Mouse (Mus musculus): Measurements from ENCODE around the gene Ush1g. TPM values are rescaled to one million over a fixed set of nuclear protein-coding genes. Genes with fewer than 3 reads are reported as not detected.
A peak's percentile ranks its signal among the peaks of the same experiment; 100 is the strongest.

Ush1g gene
- polyA plus RNA-seq (2015; fragmentation: Nextera tagmentation; extraction: Ambion mirVana), result 0.04 TPM in 1 of 2 replicates, not detected in the other

DNA sequence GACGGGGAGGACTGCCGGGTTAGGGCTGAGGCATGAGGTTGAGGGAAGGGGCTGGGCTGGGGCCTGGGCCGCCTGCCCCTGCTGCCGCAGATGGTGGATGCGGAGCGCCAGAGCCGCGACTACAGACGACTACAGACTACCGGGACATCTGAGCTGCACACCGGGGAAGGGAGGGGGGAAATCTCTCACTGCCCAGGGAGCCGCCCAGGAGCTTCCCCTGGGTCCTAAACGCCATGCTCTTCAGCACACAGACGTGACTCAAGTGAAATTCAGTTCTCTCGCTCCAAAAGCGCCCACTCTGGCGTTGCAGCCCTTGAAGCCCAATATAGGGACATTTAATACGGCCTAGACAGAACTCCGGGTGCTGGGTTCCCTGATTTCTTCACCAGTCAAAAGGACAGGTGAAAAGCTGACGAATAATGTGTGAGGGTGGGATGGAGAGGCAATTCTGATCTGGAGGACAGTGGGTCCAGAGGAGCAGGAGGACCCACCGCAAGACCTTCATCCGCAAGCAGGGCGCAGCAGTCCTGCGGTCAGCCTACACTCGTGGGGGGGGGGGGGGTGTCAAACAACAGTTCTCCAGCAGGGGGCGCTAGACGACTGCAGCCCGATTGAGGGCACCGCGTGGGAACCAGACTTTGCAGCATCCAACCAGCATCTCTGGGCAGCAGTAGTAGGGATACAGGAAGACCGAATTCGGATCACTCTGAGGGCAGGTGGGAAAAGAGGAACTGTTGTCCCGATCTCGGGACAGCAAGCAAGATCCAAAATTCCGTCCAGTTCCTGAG lies at the start of gene Ush1g:
Ush1g (minus strand) TSS at position 136 of the 788 bp plus-strand sequence.
- Histone ChIP-seq H3K4me2 (0 out of 2 replicates have a peak within 1 kb of the TSS, but pooled peaks have one; percentile 10), H3K27me3 (peaks cover 94% of the 10 kb centered on the region), H3K4me3 (no peak within 1 kb of the TSS), H3K9ac (no peak within 1 kb of the TSS), H3K36me3 (no peaks in the 10 kb centered on the region), H3K9me3 (no peaks in the 10 kb centered on the region), H3K27ac (no peak within 1 kb of the TSS), H3K4me1 (peaks cover 13% of the 10 kb centered on the region)
- no peak for ATAC-seq (ENCODE audit: insufficient number of reproducible peaks, low FRiP score, low TSS enrichment, low read depth)
- 6% methylated on average over 35 of the region's 35 CpGs for WGBS

DNA sequence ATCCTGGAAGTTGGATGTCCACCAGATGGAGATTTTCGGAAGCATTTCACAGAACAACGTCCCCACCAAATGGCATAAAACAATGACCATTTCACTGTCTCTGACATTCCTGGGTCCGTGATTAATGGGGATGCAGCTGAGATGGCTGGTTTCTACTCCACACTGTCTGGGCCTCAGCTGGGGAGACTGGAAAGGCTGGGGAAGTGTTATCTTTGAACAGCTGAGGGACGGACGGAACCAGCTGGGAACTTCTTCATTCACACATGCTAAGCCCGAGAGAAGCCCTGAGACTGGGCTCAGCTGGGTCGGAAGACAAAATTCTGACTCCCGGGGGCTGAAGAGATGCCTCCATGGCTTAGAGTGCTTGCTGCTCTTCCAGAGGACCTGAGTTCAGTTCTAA lies 49.5 kb upstream of the Ush1g start:
- ATAC-seq (ENCODE audit: insufficient number of reproducible peaks, low FRiP score, low TSS enrichment, low read depth), result no peak
- H3K27me3 ChIP-seq, result peaks cover 93% of the 10 kb centered on the region
- no peak overlapping the region for H3K9ac ChIP-seq
- H3K36me3 ChIP-seq, result no peaks in the 10 kb centered on the region
- H3K4me2 ChIP-seq, result no peak overlapping the region
- no peaks in the 10 kb centered on the region for H3K9me3 ChIP-seq
- 57% methylated on average over 8 of the region's 8 CpGs for WGBS
- H3K27ac ChIP-seq, result no peak overlapping the region
- H3K4me1 ChIP-seq, result peaks cover 22% of the 10 kb centered on the region
- H3K4me3 ChIP-seq, result no peak overlapping the region

DNA sequence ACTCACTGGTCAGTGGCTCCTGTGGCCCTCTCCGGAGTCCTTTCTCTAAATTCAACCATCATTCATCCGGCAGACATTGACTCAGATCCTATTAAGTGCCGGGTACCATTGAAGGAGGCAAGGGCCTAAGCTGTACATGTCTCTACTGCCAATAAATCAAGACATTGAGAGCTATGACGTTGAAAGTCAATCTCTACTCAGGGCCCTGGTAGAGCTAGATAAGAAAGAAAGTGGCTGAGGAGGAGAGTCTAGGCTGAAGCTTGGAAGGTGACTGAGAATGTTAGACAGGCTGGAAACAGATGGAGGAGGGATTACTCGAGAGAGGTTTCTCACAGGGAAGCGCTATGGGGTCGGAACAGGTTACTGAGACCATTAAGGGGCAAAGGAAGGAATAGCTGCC lies 48.5 kb upstream of the Ush1g start:
- no peak for ATAC-seq (ENCODE audit: insufficient number of reproducible peaks, low FRiP score, low TSS enrichment, low read depth)
- H3K27me3 ChIP-seq, result peaks cover 94% of the 10 kb centered on the region
- H3K4me3 ChIP-seq, result no peak overlapping the region
- H3K36me3 ChIP-seq, result no peaks in the 10 kb centered on the region
- H3K27ac ChIP-seq, result no peak overlapping the region
- H3K9me3 ChIP-seq, result no peaks in the 10 kb centered on the region
- peaks cover 22% of the 10 kb centered on the region for H3K4me1 ChIP-seq
- no peak overlapping the region for H3K9ac ChIP-seq
- no peak overlapping the region for H3K4me2 ChIP-seq
- WGBS, result 50% methylated on average over 7 of the region's 7 CpGs

DNA sequence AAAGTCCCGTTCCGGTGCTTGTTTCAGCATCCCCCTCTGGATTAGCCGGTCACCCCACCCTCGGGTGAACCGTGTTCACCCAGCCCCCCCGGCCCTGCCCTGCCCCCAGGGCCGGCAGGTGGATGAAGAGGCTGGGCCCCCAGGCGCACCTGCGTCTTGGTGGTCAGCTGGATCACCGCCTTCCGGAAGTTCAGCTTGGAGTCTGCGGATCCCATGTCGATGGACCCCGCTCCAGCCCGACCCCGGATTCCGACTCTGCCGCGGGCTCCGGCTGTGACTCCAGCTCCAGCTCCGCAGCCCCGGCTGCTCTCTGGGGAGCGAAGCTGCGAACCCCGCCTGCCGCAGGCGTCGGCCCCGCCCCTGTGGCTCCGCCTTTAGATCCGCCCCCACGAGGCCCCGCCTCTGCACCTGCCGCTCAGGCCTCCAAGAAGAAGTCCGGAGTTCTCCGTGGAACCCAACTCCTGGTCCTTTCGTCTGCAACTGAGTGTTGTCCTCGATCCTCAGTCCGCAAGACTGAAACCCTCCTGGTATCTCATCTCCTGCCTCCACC lies 45.6 kb upstream of the Ush1g start, which contains the start of gene Hid1:
Hid1 (minus strand) TSS at position 362 of the 550 bp plus-strand sequence.
- ATAC-seq (ENCODE audit: insufficient number of reproducible peaks, low FRiP score, low TSS enrichment, low read depth), result no peak
- Histone ChIP-seq H3K27me3 (peaks cover 79% of the 10 kb centered on the region), H3K27ac (no peak within 1 kb of the TSS), H3K4me2 (peak within 1 kb of the TSS; percentile 83), H3K9ac (no peak within 1 kb of the TSS), H3K4me1 (peaks cover 14% of the 10 kb centered on the region), H3K9me3 (no peaks in the 10 kb centered on the region), H3K36me3 (no peaks in the 10 kb centered on the region), H3K4me3 (peak within 1 kb of the TSS; percentile 40)
- under 1% methylated on average over 39 of the region's 39 CpGs for WGBS

DNA sequence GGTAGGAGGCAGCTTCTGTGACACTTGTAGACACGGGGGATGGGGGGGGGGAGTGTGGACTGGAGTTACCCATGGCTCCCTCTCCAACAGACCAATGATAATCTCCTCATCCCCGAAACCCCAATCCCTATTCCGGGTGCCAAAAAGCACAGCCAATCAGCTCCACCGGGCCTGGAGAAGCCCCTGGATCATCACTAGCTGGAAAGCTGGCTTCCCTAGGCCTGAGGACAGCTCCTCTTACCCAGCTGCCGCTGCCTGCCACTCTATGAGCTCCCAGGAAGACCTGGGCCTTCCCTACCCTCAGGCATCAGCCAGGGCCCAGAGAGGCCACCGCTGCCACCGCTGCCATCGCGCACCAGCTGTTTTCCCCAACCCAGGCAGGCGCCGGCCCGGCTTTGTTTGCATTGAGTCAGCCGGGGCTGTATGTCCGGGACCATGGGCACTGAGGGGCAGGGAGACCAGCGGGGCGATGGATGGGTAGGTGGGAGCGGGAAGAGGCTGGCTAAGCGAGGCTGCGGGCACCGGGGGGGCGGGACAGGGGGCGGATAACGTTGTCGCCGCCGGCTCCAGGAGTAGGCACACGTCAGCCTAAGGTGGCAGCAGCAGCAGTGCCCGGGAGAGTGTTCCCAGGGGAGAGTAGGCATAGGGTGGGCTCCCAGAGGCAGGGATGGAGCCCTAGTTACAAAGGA lies 45.0 kb upstream of the Ush1g start:
- Histone ChIP-seq H3K9ac (no peak overlapping the region), H3K27me3 (peaks cover 75% of the 10 kb centered on the region), H3K4me3 (peak overlapping the region; percentile 40), H3K9me3 (no peaks in the 10 kb centered on the region), H3K4me2 (peak overlapping the region; percentile 83), H3K27ac (no peak overlapping the region), H3K36me3 (no peaks in the 10 kb centered on the region), H3K4me1 (peaks cover 14% of the 10 kb centered on the region)
- 3% methylated on average over 27 of the region's 28 CpGs for WGBS
- no peak for ATAC-seq (ENCODE audit: insufficient number of reproducible peaks, low FRiP score, low TSS enrichment, low read depth)

DNA sequence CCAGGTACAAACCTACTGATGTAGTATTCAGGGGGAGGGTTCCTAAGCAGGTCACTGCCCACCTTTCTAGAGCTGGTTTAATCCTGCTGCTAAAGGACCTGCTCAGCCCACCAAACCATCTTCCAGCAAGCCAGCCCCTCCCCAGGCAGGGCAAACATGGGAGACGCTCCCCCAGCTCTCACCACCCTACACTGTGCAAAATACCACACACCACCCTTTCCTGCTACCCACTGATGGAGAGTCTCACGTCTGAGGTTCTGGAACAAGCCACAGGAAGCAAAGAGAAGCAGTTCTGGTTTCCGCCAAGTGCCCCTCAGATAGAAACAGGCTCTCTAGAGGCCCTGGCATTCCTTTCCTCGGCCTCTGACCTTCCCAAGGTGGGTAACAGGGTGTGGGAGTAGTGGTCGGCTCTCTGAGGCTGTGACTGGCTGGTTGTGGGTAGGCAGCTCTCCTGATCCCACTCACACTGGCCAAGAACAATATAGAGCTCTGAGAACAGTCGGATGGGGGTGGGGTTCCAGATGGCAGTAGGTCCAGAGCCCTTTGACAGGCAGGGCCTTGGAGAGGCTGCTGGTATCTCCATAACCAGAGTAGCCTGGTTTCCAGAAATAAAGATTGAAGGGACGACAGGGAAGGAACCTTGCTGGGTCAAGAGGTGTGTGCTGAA lies 44.3 kb upstream of the Ush1g start:
- Histone ChIP-seq H3K9me3 (no peaks in the 10 kb centered on the region), H3K27ac (no peak overlapping the region), H3K9ac (no peak overlapping the region), H3K36me3 (no peaks in the 10 kb centered on the region), H3K4me2 (no peak overlapping the region), H3K27me3 (peaks cover 68% of the 10 kb centered on the region), H3K4me3 (peak overlapping the region; percentile 40; the same call in 1 of the 2 replicates), H3K4me1 (peaks cover 14% of the 10 kb centered on the region)
- 0 out of 2 replicates have a peak, but pooled peaks have one; percentile 12 for ATAC-seq (ENCODE audit: insufficient number of reproducible peaks, low FRiP score, low TSS enrichment, low read depth)
- 30% methylated on average over 7 of the region's 7 CpGs for WGBS

DNA sequence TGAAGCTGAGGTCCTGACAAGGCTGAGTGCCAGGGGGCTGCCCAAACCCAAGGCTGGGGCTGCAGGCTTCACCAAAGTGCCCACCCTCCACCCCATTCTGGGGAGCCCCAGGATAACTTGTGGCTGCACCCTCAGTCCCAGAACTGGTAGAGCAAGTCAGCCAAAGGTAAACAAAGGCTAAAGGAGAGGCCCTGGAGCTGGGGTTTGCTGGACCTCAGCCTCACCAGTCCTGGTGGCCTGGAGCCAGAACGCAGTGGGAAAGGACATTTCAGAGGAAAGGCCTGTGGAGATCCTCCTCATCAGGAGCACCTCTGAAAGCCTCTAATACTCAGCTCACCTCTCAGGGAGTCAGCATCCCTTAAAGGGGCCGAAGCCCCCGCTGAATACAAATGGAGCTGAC lies 42.3 kb upstream of the Ush1g start:
- H3K27me3 ChIP-seq, result peaks cover 48% of the 10 kb centered on the region

DNA sequence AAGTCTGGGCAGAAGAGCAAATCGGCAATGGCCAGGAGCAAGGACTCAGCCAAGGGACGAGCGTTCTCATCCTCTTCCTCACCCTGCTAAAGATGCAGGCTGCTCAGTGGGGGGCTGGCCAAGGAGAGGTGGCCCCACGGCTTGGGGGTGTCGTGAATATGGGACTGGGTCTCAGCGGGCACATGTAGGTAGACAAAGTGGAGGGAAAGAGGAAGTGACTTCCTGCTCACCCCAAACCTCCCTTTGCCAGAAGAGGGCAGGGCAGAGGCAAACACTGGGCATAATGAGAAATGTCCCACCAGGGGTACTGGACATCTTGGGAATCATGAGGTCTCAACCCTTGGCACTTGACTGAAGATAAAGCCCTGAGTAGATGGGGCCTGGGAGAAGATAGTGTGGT lies 37.9 kb upstream of the Ush1g start:
- ATAC-seq (ENCODE audit: insufficient number of reproducible peaks, low FRiP score, low TSS enrichment, low read depth), result no peak
- WGBS, result 74% methylated on average over 6 of the region's 6 CpGs
- Histone ChIP-seq H3K9me3 (no peaks in the 10 kb centered on the region), H3K27ac (no peak overlapping the region), H3K4me2 (no peak overlapping the region), H3K4me1 (peaks cover 11% of the 10 kb centered on the region), H3K4me3 (no peak overlapping the region), H3K27me3 (peaks cover 37% of the 10 kb centered on the region), H3K9ac (no peak overlapping the region), H3K36me3 (no peaks in the 10 kb centered on the region)

More for the DNA sequence above, 42.3 kb upstream of the Ush1g start:
- no peak overlapping the region for H3K4me2 ChIP-seq
- peaks cover 17% of the 10 kb centered on the region for H3K4me1 ChIP-seq
- no peak overlapping the region for H3K4me3 ChIP-seq
- H3K9me3 ChIP-seq, result no peaks in the 10 kb centered on the region
- H3K9ac ChIP-seq, result no peak overlapping the region
- WGBS, result 86% methylated on average over 3 of the region's 3 CpGs
- no peak for ATAC-seq (ENCODE audit: insufficient number of reproducible peaks, low FRiP score, low TSS enrichment, low read depth)
- H3K27ac ChIP-seq, result no peak overlapping the region
- H3K36me3 ChIP-seq, result no peaks in the 10 kb centered on the region

DNA sequence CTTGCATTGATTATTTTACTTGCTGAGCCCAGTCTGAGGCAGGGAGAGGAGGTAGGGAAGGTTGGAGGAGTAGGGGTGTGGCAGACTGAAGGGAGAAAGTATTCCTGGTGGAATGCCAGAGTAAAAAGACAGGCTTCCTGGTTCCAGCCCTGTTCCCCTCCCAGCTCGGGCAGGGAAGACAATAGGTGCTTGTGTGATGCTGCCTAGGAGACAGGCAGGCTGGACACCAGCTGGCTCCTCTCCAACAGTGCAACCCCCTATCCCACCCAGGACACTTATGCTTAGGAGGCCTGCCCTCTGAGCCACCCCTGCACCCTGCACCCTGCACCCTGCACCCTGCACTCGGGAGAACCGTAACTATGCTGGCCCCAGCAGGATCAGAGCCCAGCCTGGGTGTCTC lies 37.5 kb upstream of the Ush1g start:
- Histone ChIP-seq H3K4me2 (no peak overlapping the region), H3K9me3 (no peaks in the 10 kb centered on the region), H3K4me1 (peaks cover 11% of the 10 kb centered on the region), H3K27ac (no peak overlapping the region), H3K27me3 (peaks cover 34% of the 10 kb centered on the region), H3K9ac (no peak overlapping the region), H3K36me3 (no peaks in the 10 kb centered on the region), H3K4me3 (no peak overlapping the region)
- ATAC-seq (ENCODE audit: insufficient number of reproducible peaks, low FRiP score, low TSS enrichment, low read depth), result no peak
- WGBS, result 45% methylated on average over 3 of the region's 3 CpGs

DNA sequence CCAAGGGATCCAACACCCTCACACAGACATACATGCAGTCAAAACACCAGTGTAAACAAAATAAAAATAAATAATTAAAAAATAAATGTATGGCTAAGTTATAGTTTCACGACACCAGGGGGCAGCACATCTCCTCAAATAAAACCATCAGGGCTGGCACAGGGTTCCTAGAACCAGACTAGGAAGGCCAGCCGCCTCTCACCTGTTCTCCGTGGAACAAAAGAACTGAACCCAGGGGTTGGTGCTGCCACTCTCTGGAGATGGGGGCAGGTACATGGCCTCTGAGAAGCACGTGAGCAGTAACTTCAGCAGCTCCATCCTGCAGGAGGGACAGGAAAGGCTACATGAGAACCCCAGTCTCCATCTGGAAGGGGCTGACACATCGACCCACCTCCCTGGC lies 36.6 kb upstream of the Ush1g start:
- no peak overlapping the region for H3K4me2 ChIP-seq
- H3K36me3 ChIP-seq, result no peaks in the 10 kb centered on the region
- WGBS, result 15% methylated on average over 5 of the region's 5 CpGs
- peaks cover 30% of the 10 kb centered on the region for H3K27me3 ChIP-seq
- H3K4me1 ChIP-seq, result peaks cover 11% of the 10 kb centered on the region
- H3K4me3 ChIP-seq, result no peak overlapping the region
- no peak for ATAC-seq (ENCODE audit: insufficient number of reproducible peaks, low FRiP score, low TSS enrichment, low read depth)
- H3K27ac ChIP-seq, result no peak overlapping the region
- no peaks in the 10 kb centered on the region for H3K9me3 ChIP-seq
- no peak overlapping the region for H3K9ac ChIP-seq

DNA sequence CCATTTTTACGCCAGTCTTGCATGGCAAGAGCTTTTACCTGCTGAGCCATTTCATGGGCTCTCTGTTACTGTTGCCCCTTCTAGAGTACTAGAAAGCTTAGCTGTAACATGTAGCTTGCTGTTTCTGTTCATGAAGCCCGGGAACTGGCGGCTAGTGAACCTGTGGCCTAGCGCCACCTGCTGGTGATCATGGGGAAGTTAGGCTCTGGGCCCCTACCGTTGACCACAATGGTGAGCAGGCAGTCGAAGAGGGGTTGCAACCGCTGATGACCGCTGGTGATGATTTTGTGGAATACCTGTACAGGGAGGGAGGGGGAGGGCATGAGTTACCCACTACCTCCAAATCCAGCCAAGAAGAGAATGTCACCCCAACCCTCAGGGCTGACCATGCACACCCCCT lies 32.3 kb upstream of the Ush1g start:
- no peak overlapping the region for H3K4me2 ChIP-seq
- no peak overlapping the region for H3K27ac ChIP-seq
- ATAC-seq (ENCODE audit: insufficient number of reproducible peaks, low FRiP score, low TSS enrichment, low read depth), result no peak
- peaks cover 33% of the 10 kb centered on the region for H3K27me3 ChIP-seq
- H3K4me1 ChIP-seq, result peaks cover 8% of the 10 kb centered on the region
- WGBS, result 9% methylated on average over 8 of the region's 8 CpGs
- H3K36me3 ChIP-seq, result no peaks in the 10 kb centered on the region
- no peaks in the 10 kb centered on the region for H3K9me3 ChIP-seq
- H3K4me3 ChIP-seq, result no peak overlapping the region
- H3K9ac ChIP-seq, result no peak overlapping the region

Measured in limb, embryonic 15.5 days (tissue).